8 mouse cellular contexts compared by ENCODE assay signal in the genomic region with DNA sequence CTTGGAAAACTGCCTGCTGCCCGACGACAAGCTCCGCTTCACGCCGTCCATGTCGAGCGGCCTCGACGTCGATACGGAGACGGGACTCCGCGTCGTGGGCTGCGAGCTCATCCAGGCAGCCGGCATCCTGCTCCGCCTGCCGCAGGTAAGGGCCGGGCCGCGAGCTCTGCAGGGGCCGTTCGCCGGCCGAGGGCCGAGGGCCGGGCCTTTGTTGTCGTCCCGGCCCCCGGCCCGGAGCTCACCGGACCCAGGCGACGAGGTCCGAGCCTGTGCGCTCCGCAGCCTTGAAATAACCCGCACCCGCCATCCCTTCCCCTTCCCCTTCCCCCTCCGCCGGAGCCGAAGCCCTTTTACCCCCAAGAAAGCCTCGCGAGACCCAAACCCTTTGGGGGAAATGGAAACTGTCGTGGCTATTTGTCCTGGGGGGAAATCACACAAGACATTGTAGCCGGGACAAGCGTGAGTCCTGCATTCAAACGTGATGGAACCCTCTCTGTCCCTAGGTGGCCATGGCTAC. TPM values are rescaled to one million over a fixed set of nuclear protein-coding genes. Genes with fewer than 3 reads are reported as not detected.
DNase-seq lines count a peak whose midpoint lies in the region; ATAC-seq and TF ChIP-seq lines count a peak whose summit lies in the region.

No protein-coding gene starts in this region.

- TF ChIP-seq POLR2A in testis, adult 2 months (IDR thresholded peaks at IDR 0.05; ENCODE audit: control insufficient read depth, low read depth, low read length) = no peak; the same call in 1 of the 2 replicates

- H3K36me3 ChIP-seq in heart, embryonic 11.5 days (ENCODE audit: control insufficient read depth, insufficient read depth, low read length) = peaks cover 46% of the 10 kb centered on the region
- H3K36me3 ChIP-seq in intestine, embryonic 16.5 days (ENCODE audit: control insufficient read depth, insufficient read depth, low read length) = peaks cover 20% of the 10 kb centered on the region
- peaks cover 59% of the 10 kb centered on the region for H3K36me3 ChIP-seq in macrophage (ENCODE audit: inconsistent target)
- H3K36me3 ChIP-seq in testis, adult 2 months (ENCODE audit: control insufficient read depth, insufficient read depth, low read length) = peaks cover 14% of the 10 kb centered on the region

- ATAC-seq in heart, embryonic 11.5 days (replicated peaks; ENCODE audit: insufficient number of reproducible peaks, low FRiP score, low TSS enrichment) = peak; percentile 39
- 0 out of 2 replicates have a peak, but pooled peaks have one; percentile 2 for ATAC-seq in erythroid progenitor cell, adult 5-6 weeks (replicated peaks; ENCODE audit: low FRiP score, poor library complexity, severe bottlenecking)
- peak; percentile 45 for ATAC-seq in intestine, embryonic 16.5 days

- H3K79me2 ChIP-seq in macrophage (ENCODE audit: inconsistent target) = peaks cover 58% of the 10 kb centered on the region

- no peak for DNase-seq in heart, postnatal 25 days (ENCODE audit: low spot score)
- DNase-seq in Muller cell, postnatal 12 days (ENCODE audit: inconsistent ontology term) = peak; percentile 65
- no peak for DNase-seq in frontal cortex, postnatal 36 days (ENCODE audit: low spot score in 2 of 2)

- peaks cover 11% of the 10 kb centered on the region for H3K4me1 ChIP-seq in heart, embryonic 11.5 days (ENCODE audit: control insufficient read depth, insufficient read depth, low read length)
- peaks cover 19% of the 10 kb centered on the region for H3K4me1 ChIP-seq in intestine, embryonic 16.5 days (ENCODE audit: control insufficient read depth, insufficient read depth, low read length)
- H3K4me1 ChIP-seq in testis, adult 2 months (ENCODE audit: control insufficient read depth, insufficient read depth, low read length) = peaks cover 7% of the 10 kb centered on the region; the same call in 1 of the 2 replicates

- H3K4me2 ChIP-seq in heart, embryonic 11.5 days = peak overlapping the region; percentile 88
- H3K4me2 ChIP-seq in intestine, embryonic 16.5 days (ENCODE audit: low read depth, low read length) = peak overlapping the region; percentile 84

- H3K27ac ChIP-seq in heart, embryonic 11.5 days (ENCODE audit: low read depth, low read length) = peak overlapping the region; percentile 94
- peak overlapping the region; percentile 87 for H3K27ac ChIP-seq in intestine, embryonic 16.5 days (ENCODE audit: low read length)
- H3K27ac ChIP-seq in macrophage = peak overlapping the region; percentile 59
- H3K27ac ChIP-seq in testis, adult 2 months (ENCODE audit: control insufficient read depth, insufficient read depth, low read depth, low read length) = peak overlapping the region; percentile 93

- intact Hi-C loops in heart, postnatal 25 days (cut with DNase I) = loop anchor here (2.0 kb wide), 1 partner anchor 18 kb away; the partner anchor contains the start of gene Aurkaip1

- no peaks in the 10 kb centered on the region for H3K9me3 ChIP-seq in heart, embryonic 11.5 days (replicated peaks; ENCODE audit: control insufficient read depth, low read length)
- no peaks in the 10 kb centered on the region for H3K9me3 ChIP-seq in intestine, embryonic 16.5 days (ENCODE audit: control insufficient read depth, low read length)

- under 1% methylated on average over 44 of the region's 49 CpGs for WGBS in heart, embryonic 11.5 days (ENCODE audit: insufficient replicate concordance)
- WGBS in intestine, embryonic 16.5 days = under 1% methylated on average over 49 of the region's 49 CpGs
- WGBS in macrophage (ENCODE audit: missing documents) = under 1% methylated on average over 44 of the region's 49 CpGs

- TF ChIP-seq CTCF in testis, adult 2 months (IDR thresholded peaks at IDR 0.05; ENCODE audit: control insufficient read depth, insufficient read depth, insufficient replicate concordance, low read depth, low read length) = no peak

- H3K4me3 ChIP-seq in heart, embryonic 11.5 days (ENCODE audit: low read depth, low read length) = peak overlapping the region; percentile 99
- peak overlapping the region; percentile 97 for H3K4me3 ChIP-seq in intestine, embryonic 16.5 days (ENCODE audit: low read length)
- H3K4me3 ChIP-seq in macrophage (ENCODE audit: inconsistent target) = peak overlapping the region; percentile 93
- H3K4me3 ChIP-seq in testis, adult 2 months (ENCODE audit: control insufficient read depth, low read depth, low read length) = peak overlapping the region; percentile 95

- peak overlapping the region; percentile 99 for H3K9ac ChIP-seq in heart, embryonic 11.5 days (ENCODE audit: low read depth, low read length)
- H3K9ac ChIP-seq in intestine, embryonic 16.5 days (ENCODE audit: low read depth, low read length) = peak overlapping the region; percentile 96

- no peaks in the 10 kb centered on the region for H3K27me3 ChIP-seq in heart, embryonic 11.5 days (ENCODE audit: control insufficient read depth, insufficient read depth, low read length)
- no peaks in the 10 kb centered on the region for H3K27me3 ChIP-seq in intestine, embryonic 16.5 days (replicated peaks; ENCODE audit: control insufficient read depth, insufficient read depth, low read length)
- no peaks in the 10 kb centered on the region for H3K27me3 ChIP-seq in testis, adult 2 months (ENCODE audit: control insufficient read depth, insufficient read depth, low read length)

RNA-seq across cellular contexts. Expression of gene Ccnl2, which starts 0.4 kb away (rescaled TPM):
- polyA plus RNA-seq in heart, embryonic 11.5 days (2014; fragmentation: Nextera tagmentation; extraction: Ambion mirVana) = 126 and 129 TPM in 2 replicates
- total RNA-seq in heart, postnatal 25 days (2021) = 10 to 100 TPM; 35.6 to 37.8 TPM
- total RNA-seq in erythroid progenitor cell, adult 5-6 weeks (2015; ENCODE audit: low replicate concordance) = 258 and 265 TPM in 2 replicates
- 262 and 283 TPM in 2 replicates for total RNA-seq in erythroid progenitor cell, adult 5-6 weeks (2017; ENCODE audit: low replicate concordance)
- polyA plus RNA-seq in intestine, embryonic 16.5 days (2015; fragmentation: Nextera tagmentation; extraction: Ambion mirVana) = 130 and 131 TPM in 2 replicates
- total RNA-seq in macrophage (2018; cell fraction: chromatin; rRNA removed) = 100 to 1,000 TPM; 298 to 556 (median 428) TPM
- 10 to 100 TPM; 16.3 to 37.2 (median 23.8) TPM for total RNA-seq in macrophage (2018; cell fraction: cytosol; rRNA removed)
- total RNA-seq in macrophage (2018; cell fraction: nucleus; rRNA removed) = 100 to 1,000 TPM; 165 to 620 (median 260) TPM
- 21.9 to 54.1 TPM (median 31.3 TPM) in 3 replicates for polyA plus RNA-seq in macrophage (2018)
- polyA plus RNA-seq in testis, adult 2 months (2012; rRNA removed) = 35.4 and 38.4 TPM in 2 replicates

RNA-seq across cellular contexts. Expression of gene Mrpl20, which starts 10.0 kb away (rescaled TPM):
- 152 and 166 TPM in 2 replicates for polyA plus RNA-seq in heart, embryonic 11.5 days (2014; fragmentation: Nextera tagmentation; extraction: Ambion mirVana)
- 10 to 100 TPM; 75.0 to 78.0 TPM for total RNA-seq in heart, postnatal 25 days (2021)
- 127 and 129 TPM in 2 replicates for total RNA-seq in erythroid progenitor cell, adult 5-6 weeks (2015; ENCODE audit: low replicate concordance)
- 30.7 and 31.2 TPM in 2 replicates for total RNA-seq in erythroid progenitor cell, adult 5-6 weeks (2017; ENCODE audit: low replicate concordance)
- 210 and 226 TPM in 2 replicates for polyA plus RNA-seq in intestine, embryonic 16.5 days (2015; fragmentation: Nextera tagmentation; extraction: Ambion mirVana)
- 10 to 100 TPM in 18 of 26 experiments, 1 to 10 TPM in 8; 5.8 to 33.0 (median 14.3) TPM for total RNA-seq in macrophage (2018; cell fraction: chromatin; rRNA removed)
- total RNA-seq in macrophage (2018; cell fraction: cytosol; rRNA removed) = 10 to 100 TPM; 53.8 to 83.6 (median 68.2) TPM
- 10 to 100 TPM in 25 of 26 experiments, 1 to 10 TPM in 1; 9.4 to 33.6 (median 23.0) TPM for total RNA-seq in macrophage (2018; cell fraction: nucleus; rRNA removed)
- 60.1 to 101 TPM (median 65.9 TPM) in 3 replicates for polyA plus RNA-seq in macrophage (2018)
- 134 and 144 TPM in 2 replicates for polyA plus RNA-seq in testis, adult 2 months (2012; rRNA removed)

RNA-seq across cellular contexts. Expression of gene Aurkaip1, which starts 18.3 kb away (rescaled TPM):
- 121 and 122 TPM in 2 replicates for polyA plus RNA-seq in heart, embryonic 11.5 days (2014; fragmentation: Nextera tagmentation; extraction: Ambion mirVana)
- total RNA-seq in heart, postnatal 25 days (2021) = 100 to 1,000 TPM; 108 to 109 TPM
- total RNA-seq in erythroid progenitor cell, adult 5-6 weeks (2015; ENCODE audit: low replicate concordance) = 47.2 and 63.7 TPM in 2 replicates
- total RNA-seq in erythroid progenitor cell, adult 5-6 weeks (2017; ENCODE audit: low replicate concordance) = 69.4 and 71.4 TPM in 2 replicates
- 180 and 196 TPM in 2 replicates for polyA plus RNA-seq in intestine, embryonic 16.5 days (2015; fragmentation: Nextera tagmentation; extraction: Ambion mirVana)
- total RNA-seq in macrophage (2018; cell fraction: chromatin; rRNA removed) = 10 to 100 TPM in 19 of 26 experiments, 1 to 10 TPM in 7; 2.1 to 29.2 (median 13.1) TPM
- 10 to 100 TPM; 59.0 to 90.2 (median 74.0) TPM for total RNA-seq in macrophage (2018; cell fraction: cytosol; rRNA removed)
- total RNA-seq in macrophage (2018; cell fraction: nucleus; rRNA removed) = 10 to 100 TPM in 25 of 26 experiments, 1 to 10 TPM in 1; 9.5 to 37.7 (median 21.3) TPM
- 66.8 to 92.5 TPM (median 68.1 TPM) in 3 replicates for polyA plus RNA-seq in macrophage (2018)
- polyA plus RNA-seq in testis, adult 2 months (2012; rRNA removed) = 108 and 116 TPM in 2 replicates

RNA-seq across cellular contexts. Expression of gene Ankrd65, which starts 22.5 kb away (rescaled TPM):
- not detected in 2 replicates for polyA plus RNA-seq in heart, embryonic 11.5 days (2014; fragmentation: Nextera tagmentation; extraction: Ambion mirVana)
- not detected for total RNA-seq in heart, postnatal 25 days (2021)
- total RNA-seq in erythroid progenitor cell, adult 5-6 weeks (2015; ENCODE audit: low replicate concordance) = not detected in 2 replicates
- total RNA-seq in erythroid progenitor cell, adult 5-6 weeks (2017; ENCODE audit: low replicate concordance) = 1.0 and 9.8 TPM in 2 replicates
- not detected in 2 replicates for polyA plus RNA-seq in intestine, embryonic 16.5 days (2015; fragmentation: Nextera tagmentation; extraction: Ambion mirVana)
- not detected for total RNA-seq in macrophage (2018; cell fraction: chromatin; rRNA removed)
- total RNA-seq in macrophage (2018; cell fraction: cytosol; rRNA removed) = not detected
- not detected for total RNA-seq in macrophage (2018; cell fraction: nucleus; rRNA removed)
- not detected in 3 replicates for polyA plus RNA-seq in macrophage (2018)
- polyA plus RNA-seq in testis, adult 2 months (2012; rRNA removed) = 0.08 and 0.27 TPM in 2 replicates

RNA-seq across cellular contexts. Expression of gene Mxra8, which starts 26.8 kb away (rescaled TPM):
- 34.5 and 37.2 TPM in 2 replicates for polyA plus RNA-seq in heart, embryonic 11.5 days (2014; fragmentation: Nextera tagmentation; extraction: Ambion mirVana)
- total RNA-seq in heart, postnatal 25 days (2021) = 10 to 100 TPM; 30.5 to 33.0 TPM
- not detected in 2 replicates for total RNA-seq in erythroid progenitor cell, adult 5-6 weeks (2015; ENCODE audit: low replicate concordance)
- not detected in 2 replicates for total RNA-seq in erythroid progenitor cell, adult 5-6 weeks (2017; ENCODE audit: low replicate concordance)
- 76.3 and 80.5 TPM in 2 replicates for polyA plus RNA-seq in intestine, embryonic 16.5 days (2015; fragmentation: Nextera tagmentation; extraction: Ambion mirVana)
- total RNA-seq in macrophage (2018; cell fraction: chromatin; rRNA removed) = 10 to 100 TPM in 3 of 26 experiments, 1 to 10 TPM in 12, under 1 TPM in 1, not detected in 10; 0.86 to 24.8 (median 2.9) TPM
- total RNA-seq in macrophage (2018; cell fraction: cytosol; rRNA removed) = under 1 TPM in 20 of 26 experiments, not detected in 6; 0.04 to 0.84 (median 0.25) TPM
- 1 to 10 TPM in 11 of 26 experiments, under 1 TPM in 4, not detected in 11; 0.23 to 4.1 (median 1.5) TPM for total RNA-seq in macrophage (2018; cell fraction: nucleus; rRNA removed)
- 0.19 to 1.1 TPM (median 0.32 TPM) in 3 replicates for polyA plus RNA-seq in macrophage (2018)
- polyA plus RNA-seq in testis, adult 2 months (2012; rRNA removed) = 114 and 149 TPM in 2 replicates
